Mouse (Mus musculus): ENCODE data around the gene Mtpn. TPM values are rescaled to one million over a fixed set of nuclear protein-coding genes. Genes with fewer than 3 reads are reported as not detected.

Mtpn gene
- total RNA-seq (2017): 175 and 193 TPM in 2 replicates

- ATAC-seq (ENCODE audit: extremely low read depth, insufficient number of reproducible peaks, low FRiP score, poor library complexity, severe bottlenecking): peak; percentile 99
These were observed at the start of gene Mtpn for GRCm38 (mm10) chr6:35539304-35540009. Gene Mtpn (minus strand): TSS chr6:35539888.

- ATAC-seq (ENCODE audit: extremely low read depth, insufficient number of reproducible peaks, low FRiP score, poor library complexity, severe bottlenecking): no peak
These were observed 29.0 kb upstream of the Mtpn start for GRCm38 (mm10) chr6:35568731-35569130.

- ATAC-seq (ENCODE audit: extremely low read depth, insufficient number of reproducible peaks, low FRiP score, poor library complexity, severe bottlenecking): peak; percentile 56
These were observed 28.1 kb upstream of the Mtpn start for GRCm38 (mm10) chr6:35567755-35568154.

GRCm38 (mm10) chr6:35559950-35560349 lies 20.3 kb upstream of the Mtpn start:
- no peak for ATAC-seq (ENCODE audit: extremely low read depth, insufficient number of reproducible peaks, low FRiP score, poor library complexity, severe bottlenecking)

- no peak for ATAC-seq (ENCODE audit: extremely low read depth, insufficient number of reproducible peaks, low FRiP score, poor library complexity, severe bottlenecking)
These were observed 4.7 kb upstream of the Mtpn start for GRCm38 (mm10) chr6:35544352-35544751.

- ATAC-seq (ENCODE audit: extremely low read depth, insufficient number of reproducible peaks, low FRiP score, poor library complexity, severe bottlenecking): no peak
These were observed 3.1 kb upstream of the Mtpn start for GRCm38 (mm10) chr6:35542656-35543400.

GRCm38 (mm10) chr6:35540377-35540776 lies 689 bp upstream of the Mtpn start:
- no peak for ATAC-seq (ENCODE audit: extremely low read depth, insufficient number of reproducible peaks, low FRiP score, poor library complexity, severe bottlenecking)

GRCm38 (mm10) chr6:35538757-35539303 lies 858 bp downstream of the Mtpn start:
- ATAC-seq (ENCODE audit: extremely low read depth, insufficient number of reproducible peaks, low FRiP score, poor library complexity, severe bottlenecking): no peak

- peak; percentile 49; the same call in 1 of the 2 replicates for ATAC-seq (ENCODE audit: extremely low read depth, insufficient number of reproducible peaks, low FRiP score, poor library complexity, severe bottlenecking)
These were observed 3.7 kb downstream of the Mtpn start for GRCm38 (mm10) chr6:35536021-35536420.

GRCm38 (mm10) chr6:35513362-35513761 lies 26.3 kb downstream of the Mtpn start:
- no peak for ATAC-seq (ENCODE audit: extremely low read depth, insufficient number of reproducible peaks, low FRiP score, poor library complexity, severe bottlenecking)

GRCm38 (mm10) chr6:35504781-35505180 lies 34.9 kb downstream of the Mtpn start:
- no peak for ATAC-seq (ENCODE audit: extremely low read depth, insufficient number of reproducible peaks, low FRiP score, poor library complexity, severe bottlenecking)

- no peak for ATAC-seq (ENCODE audit: extremely low read depth, insufficient number of reproducible peaks, low FRiP score, poor library complexity, severe bottlenecking)
These were observed 36.8 kb downstream of the Mtpn start for GRCm38 (mm10) chr6:35502904-35503303.

- peak; percentile 74 for ATAC-seq (ENCODE audit: extremely low read depth, insufficient number of reproducible peaks, low FRiP score, poor library complexity, severe bottlenecking)
These were observed 39.6 kb downstream of the Mtpn start for GRCm38 (mm10) chr6:35499978-35500667.

GRCm38 (mm10) chr6:35497406-35497805 lies 42.3 kb downstream of the Mtpn start:
- ATAC-seq (ENCODE audit: extremely low read depth, insufficient number of reproducible peaks, low FRiP score, poor library complexity, severe bottlenecking): no peak

GRCm38 (mm10) chr6:35493851-35494250 lies 45.8 kb downstream of the Mtpn start:
- no peak for ATAC-seq (ENCODE audit: extremely low read depth, insufficient number of reproducible peaks, low FRiP score, poor library complexity, severe bottlenecking)

GRCm38 (mm10) chr6:35479651-35480335 lies 59.9 kb downstream of the Mtpn start:
- no peak for ATAC-seq (ENCODE audit: extremely low read depth, insufficient number of reproducible peaks, low FRiP score, poor library complexity, severe bottlenecking)

GRCm38 (mm10) chr6:35476830-35477229 lies 62.9 kb downstream of the Mtpn start:
- ATAC-seq (ENCODE audit: extremely low read depth, insufficient number of reproducible peaks, low FRiP score, poor library complexity, severe bottlenecking): no peak

- ATAC-seq (ENCODE audit: extremely low read depth, insufficient number of reproducible peaks, low FRiP score, poor library complexity, severe bottlenecking): no peak
These were observed 76.0 kb downstream of the Mtpn start for GRCm38 (mm10) chr6:35463450-35464395.
